Mouse (Mus musculus) c-Kit-positive CD71-positive TER-119-positive erythroid progenitor cells, embryonic 14.5 days (primary cell): Measurements from ENCODE around the gene Fis1.

Source experiments
- DNase-seq: peaks from one replicate; pipeline ENCODE4 v3.0.0-alpha.2; 2013; ENCODE audit warnings: low spot score

Fis1 gene

GRCm38 (mm10) chr5:136967592-136967991 is 14.5 kb downstream of the Fis1 start:
- no peak for DNase-seq

- DNase-seq, result peak; percentile 79
Observed at GRCm38 (mm10) chr5:136970703-136971102, 17.6 kb downstream of the Fis1 start.

GRCm38 (mm10) chr5:136973670-136974069 is 20.6 kb downstream of the Fis1 start:
- DNase-seq, result no peak

GRCm38 (mm10) chr5:136977769-136978168 is 24.7 kb downstream of the Fis1 start:
- DNase-seq, result no peak

GRCm38 (mm10) chr5:136979762-136980161 is 26.7 kb downstream of the Fis1 start:
- no peak for DNase-seq

- DNase-seq, result no peak
Observed at GRCm38 (mm10) chr5:136980974-136981373, 27.9 kb downstream of the Fis1 start.

GRCm38 (mm10) chr5:136982338-136982930 is 29.4 kb downstream of the Fis1 start:
- DNase-seq, result no peak

- no peak for DNase-seq
Observed at GRCm38 (mm10) chr5:136984828-136985227, 31.8 kb downstream of the Fis1 start.

- peak; percentile 99 for DNase-seq
Observed at GRCm38 (mm10) chr5:136986695-136987137, 33.6 kb downstream of the Fis1 start, which contains the start of gene Plod3. Gene Plod3, plus strand, starts transcription at chr5:136987019.

- peak; percentile 74 for DNase-seq
Observed at GRCm38 (mm10) chr5:136987138-136987933, 34.3 kb downstream of the Fis1 start.

- DNase-seq, result peak; percentile 29
Observed at GRCm38 (mm10) chr5:136987934-136988271, 34.8 kb downstream of the Fis1 start, which contains the start of gene Znhit1. Gene Znhit1, minus strand, starts transcription at chr5:136988021.

GRCm38 (mm10) chr5:136988420-136988819 is 35.3 kb downstream of the Fis1 start:
- no peak for DNase-seq

GRCm38 (mm10) chr5:136989801-136990200 is 36.7 kb downstream of the Fis1 start:
- DNase-seq, result no peak

GRCm38 (mm10) chr5:136999449-136999848 is 46.4 kb downstream of the Fis1 start:
- DNase-seq, result no peak

- peak; percentile 22 for DNase-seq
Observed at GRCm38 (mm10) chr5:137000612-137001011, 47.5 kb downstream of the Fis1 start.

- no peak for DNase-seq
Observed at GRCm38 (mm10) chr5:137007276-137007675, 54.2 kb downstream of the Fis1 start.

GRCm38 (mm10) chr5:137009988-137010387 is 56.9 kb downstream of the Fis1 start:
- peak; percentile 42 for DNase-seq

- no peak for DNase-seq
Observed at GRCm38 (mm10) chr5:137012401-137012950, 59.4 kb downstream of the Fis1 start.
